ENCODE assay signal across 17 mouse cellular contexts in genomic region chr5:114407810-114408209, GRCm38 (mm10). TPM values are rescaled to one million over a fixed set of nuclear protein-coding genes. Genes with fewer than 3 reads are reported as not detected.
A peak's percentile ranks its signal among the peaks of the same experiment; 100 is the strongest.
DNase-seq lines count a peak whose midpoint lies in the region; ATAC-seq and TF ChIP-seq lines count a peak whose summit lies in the region.
"Had no signal": no experiment of that assay in that cellular context is flagged by ENCODE, and none has a peak within 500 bp of the region (broad histone marks: within the 10 kb centered on the region; RNA-seq: fewer than 3 reads in every experiment).

No protein-coding gene starts in this region.

- CTCF ChIA-PET in Patski (lab: Charles Lee): interaction anchor here (0.8 to 2.5 kb wide), 5 partner anchors 10 to 37 kb away, joined by 3 to 10 read pairs (median 4); no protein-coding TSS in a partner anchor

- H3K27ac ChIP-seq in limb, embryonic 10.5 days: no peak overlapping the region
- H3K27ac ChIP-seq: embryonic facial prominence, embryonic 15.5 days; forebrain, embryonic 15.5 days; heart, adult 2 months; hindbrain, embryonic 15.5 days had no signal

- H3K4me1 ChIP-seq in limb, embryonic 10.5 days: no peaks in the 10 kb centered on the region
- H3K4me1 ChIP-seq: forebrain, embryonic 15.5 days; hindbrain, embryonic 15.5 days had no signal

- H3K27me3 ChIP-seq in Patski: no peaks in the 10 kb centered on the region
- no peaks in the 10 kb centered on the region for H3K27me3 ChIP-seq in limb, embryonic 10.5 days (ENCODE audit: low read depth, poor library complexity, severe bottlenecking)
- H3K27me3 ChIP-seq: embryonic facial prominence, embryonic 15.5 days; forebrain, embryonic 15.5 days; hindbrain, embryonic 15.5 days had no signal

- H3K36me3 ChIP-seq in limb, embryonic 10.5 days: peaks cover 100% of the 10 kb centered on the region

- in situ Hi-C loops in Patski (cut with MboI; ENCODE audit: low pct_unique_long_range_greater_than_20kb): no loop called here

- no peaks in the 10 kb centered on the region for H3K9me3 ChIP-seq in limb, embryonic 10.5 days (replicated peaks)
- H3K9me3 ChIP-seq: embryonic facial prominence, embryonic 15.5 days; forebrain, embryonic 15.5 days; G1E; hindbrain, embryonic 15.5 days had no signal

- WGBS in limb, embryonic 10.5 days: 95% methylated on average over 9 of the region's 9 CpGs

- no peak for TF ChIP-seq CTCF in Patski (IDR thresholded peaks at IDR 0.05)

- peak; percentile 29 for ATAC-seq in Patski
- ATAC-seq: CD4-positive, CD25-positive, alpha-beta regulatory T cell, adult 4 months; forebrain, embryonic 15.5 days; inflammation-experienced regulatory T-cells, adult 6 months had no signal

- DNase-seq in kidney, postnatal 14 days: peak; percentile 18
- DNase-seq in kidney, adult 18-20 months: no peak
- peak; percentile 89 for DNase-seq in 3T3-L1 (ENCODE audit: low read depth, low spot score)
- no peak for DNase-seq in Patski (ENCODE audit: low read depth, low spot score)
- DNase-seq in lung, postnatal 25 days (ENCODE audit: low spot score): peak; percentile 8
- no peak for DNase-seq in limb, embryonic 10.5 days (ENCODE audit: low spot score)
- DNase-seq in ovary, adult 18-20 months (ENCODE audit: low spot score): no peak
- DNase-seq: adrenal gland, postnatal 25 days; B cell, adult 2 months; gastrocnemius, postnatal 10 days; heart, adult 2 months had no signal

- POLR2A ChIA-PET in Patski (lab: Charles Lee): interaction anchor here (0.9 to 2.7 kb wide), 4 partner anchors 10 to 26 kb away, joined by 3 to 9 read pairs (median 4); no protein-coding TSS in a partner anchor

- no peak overlapping the region for H3K4me3 ChIP-seq in limb, embryonic 10.5 days
- H3K4me3 ChIP-seq: embryonic facial prominence, embryonic 15.5 days; forebrain, embryonic 15.5 days; heart, adult 2 months; hindbrain, embryonic 15.5 days had no signal

RNA-seq across cellular contexts. Expression of gene Ube3b, which starts 27.4 kb away (rescaled TPM):
- polyA plus RNA-seq in Patski (2021): 98.6 TPM
- polyA plus RNA-seq in limb, embryonic 10.5 days (2016; fragmentation: Nextera tagmentation; extraction: Ambion mirVana): 54.5 and 59.5 TPM in 2 replicates

RNA-seq across cellular contexts. Expression of gene Kctd10, which starts 27.5 kb away (rescaled TPM):
- 98.6 TPM for polyA plus RNA-seq in Patski (2021)
- polyA plus RNA-seq in limb, embryonic 10.5 days (2016; fragmentation: Nextera tagmentation; extraction: Ambion mirVana): 99.9 and 103 TPM in 2 replicates

RNA-seq across cellular contexts. Expression of gene Mmab, which starts 36.0 kb away (rescaled TPM):
- polyA plus RNA-seq in Patski (2021): 37.0 TPM
- 29.3 and 34.7 TPM in 2 replicates for polyA plus RNA-seq in limb, embryonic 10.5 days (2016; fragmentation: Nextera tagmentation; extraction: Ambion mirVana)

RNA-seq across cellular contexts. Expression of gene Mvk, which starts 36.3 kb away (rescaled TPM):
- 28.4 TPM for polyA plus RNA-seq in Patski (2021)
- 50.6 and 55.2 TPM in 2 replicates for polyA plus RNA-seq in limb, embryonic 10.5 days (2016; fragmentation: Nextera tagmentation; extraction: Ambion mirVana)

Comparison
In these comparisons a context has a peak if more than half of its experiments do, and no peak if none do; other contexts are left out.
1. DNase-seq: peak in kidney, postnatal 14 days (single experiment), 3T3-L1 (single experiment) and lung, postnatal 25 days (single experiment); none in kidney, adult 18-20 months (single experiment), Patski (single experiment), limb, embryonic 10.5 days (single experiment) and ovary, adult 18-20 months (single experiment).